Mouse (Mus musculus) liver, embryonic 13.5 days (tissue): ENCODE data around the gene Tac1. TPM values are rescaled to one million over a fixed set of nuclear protein-coding genes. Genes with fewer than 3 reads are reported as not detected.
"Not testable (repeated sequence)": the region's sequence is repeated elsewhere in the genome, so short reads cannot be mapped to it uniquely, and the experiment has no call there.

Source experiments
- ATAC-seq: fragments of 200-750 bp; cut with Nextera tagmentation; 2 replicates; pipeline ENCODE4 v1.8.0; 2017; ENCODE audit warnings: low read depth, mild to moderate bottlenecking, moderate number of reproducible peaks, moderate library complexity
- DNase-seq: peaks from one replicate; pipeline ENCODE4 v3.0.0; 2022
- H3K27ac ChIP-seq: fragments of 300-500 bp; sonication (generic); 2 replicates; pipeline ENCODE4 v1.5.1; 2015; ENCODE audit warnings: moderate library complexity, mild to moderate bottlenecking, inconsistent platforms
- H3K27me3 ChIP-seq: fragments of 300-500 bp; sonication (generic); 2 replicates; pipeline ENCODE4 v1.6.1; 2015; ENCODE audit warnings: mild to moderate bottlenecking, inconsistent platforms
- H3K36me3 ChIP-seq: fragments of 300-500 bp; sonication (generic); 2 replicates; pipeline ENCODE4 v1.6.1; 2015; ENCODE audit warnings: mild to moderate bottlenecking, inconsistent platforms
- H3K4me1 ChIP-seq: fragments of 300-500 bp; sonication (generic); replicated peaks from 2 replicates; pipeline ENCODE4 v1.6.1; 2015; ENCODE audit warnings: inconsistent platforms
- H3K4me2 ChIP-seq: fragments of 300-500 bp; sonication (generic); 2 replicates; pipeline ENCODE4 v1.6.1; 2015; ENCODE audit warnings: inconsistent platforms, mild to moderate bottlenecking, moderate library complexity
- H3K4me3 ChIP-seq: fragments of 300-500 bp; sonication (generic); replicated peaks from 2 replicates; pipeline ENCODE4 v1.5.1; 2015; ENCODE audit warnings: mild to moderate bottlenecking, inconsistent platforms
- H3K9ac ChIP-seq: fragments of 300-500 bp; sonication (generic); 2 replicates; pipeline ENCODE4 v1.6.1; 2015; ENCODE audit warnings: mild to moderate bottlenecking, inconsistent platforms
- H3K9me3 ChIP-seq: fragments of 300-500 bp; sonication (generic); replicated peaks from 2 replicates; pipeline ENCODE4 v1.6.1; 2016; ENCODE audit warnings: inconsistent platforms
- WGBS: fragments of 180-500 bp; shearing (Covaris S2); methylation state at CpG from one replicate; pipeline ENCODE4 v1.1.7; 2015; ENCODE audit not compliant: insufficient replicate concordance; 5-methylcytosine and 5-hydroxymethylcytosine counted together
- polyA plus RNA-seq: library from polyadenylated mRNA; unstranded; fragments of >200 nt; fragmentation: Nextera tagmentation; extraction: Ambion mirVana; gene quantifications from 2 replicates; pipeline ENCODE4 v1.2.1, GENCODE M21; 2015

The Tac1 gene
- polyA plus RNA-seq, 1 experiment from 2014 or later = 0.20 TPM

DNA sequence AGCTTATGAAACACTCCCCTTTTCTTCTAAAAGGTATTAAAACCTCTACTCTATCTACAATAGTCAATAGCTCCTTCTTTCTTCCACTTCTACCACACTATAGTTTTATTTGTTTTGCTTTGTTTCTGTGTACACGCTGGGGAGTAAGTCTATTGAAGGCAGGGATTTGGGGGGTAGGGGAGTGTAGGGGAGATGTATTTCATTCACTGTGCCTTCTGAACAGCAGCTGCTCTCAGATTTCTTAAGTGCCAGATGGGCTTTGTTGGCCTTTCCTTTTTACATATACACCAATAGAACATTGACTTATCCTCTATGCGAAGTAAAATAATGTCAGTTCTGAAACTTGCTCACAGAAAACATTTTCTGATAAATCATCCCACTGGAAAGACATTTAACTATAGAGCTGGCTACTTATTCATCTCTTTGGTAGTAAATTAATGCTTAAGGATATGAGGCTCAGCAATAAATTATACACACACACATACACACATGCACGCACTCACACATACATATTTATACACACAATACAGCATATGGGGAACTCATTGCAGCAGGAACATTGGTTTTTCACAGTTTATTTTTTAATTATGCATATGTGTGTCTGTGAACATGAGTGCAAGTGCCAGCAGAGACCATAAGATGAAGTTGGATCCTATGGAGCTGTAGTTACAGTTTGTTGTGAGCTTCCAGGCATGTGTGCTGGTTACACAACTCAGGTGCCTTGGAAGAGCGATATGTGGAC is 46.8 kb downstream of the Tac1 start:
- Histone ChIP-seq H3K9ac (no peak overlapping the region), H3K4me1 (no peaks in the 10 kb centered on the region), H3K27ac (no peak overlapping the region), H3K4me2 (no peak overlapping the region), H3K4me3 (no peak overlapping the region), H3K9me3 (no peaks in the 10 kb centered on the region), H3K27me3 (no peaks in the 10 kb centered on the region), H3K36me3 (no peaks in the 10 kb centered on the region)
- ATAC-seq (no peak), DNase-seq (no peak)
- 74% methylated on average over 4 of the region's 4 CpGs for WGBS

DNA sequence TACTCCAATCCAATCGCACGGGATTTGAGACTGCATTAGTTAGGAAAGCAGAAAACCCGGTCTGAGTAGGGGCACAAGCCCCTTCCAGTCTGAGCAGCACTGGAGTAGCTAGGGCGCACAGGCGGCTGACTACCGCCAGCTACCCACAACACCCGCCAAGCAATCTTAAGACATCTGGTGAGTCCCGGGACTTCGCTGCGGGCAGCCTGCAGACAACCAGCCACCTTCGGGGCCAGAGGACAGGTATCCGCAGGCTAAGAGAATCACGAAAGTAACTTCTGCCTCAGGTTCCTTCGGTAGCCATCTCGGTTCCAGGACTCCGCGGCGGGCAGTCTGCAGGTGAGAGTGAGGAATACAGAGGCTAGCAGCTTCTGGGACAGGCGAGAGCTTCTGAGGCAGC is 59.0 kb downstream of the Tac1 start:
- WGBS = 75% methylated on average over 19 of the region's 19 CpGs

More for the DNA sequence above, 59.0 kb downstream of the Tac1 start:
- not testable (repeated sequence) for H3K4me3 ChIP-seq, H3K9ac ChIP-seq, ATAC-seq, DNase-seq, H3K4me1 ChIP-seq, H3K27me3 ChIP-seq, H3K36me3 ChIP-seq, H3K27ac ChIP-seq, H3K4me2 ChIP-seq, H3K9me3 ChIP-seq

Other genes with a start within 250 kb of the Tac1 start
- gene Asns, start 138.4 kb downstream of the Tac1 start, polyA plus RNA-seq = 375 and 414 TPM in 2 replicates